Mouse (Mus musculus) spleen, adult 2 months (tissue): ENCODE data around the gene Kbtbd2.

Experiments
- CTCF ChIP-seq: fragments of 200-500 bp; IDR thresholded peaks from 2 replicates; pipeline ENCODE4 v1.5.1; 2011; ENCODE audit warnings: mild to moderate bottlenecking, inconsistent platforms; ENCODE audit not compliant: insufficient read depth, insufficient read length, insufficient replicate concordance; ENCODE audit errors: extremely low read depth
- POLR2A ChIP-seq: fragments of 200-500 bp; IDR thresholded peaks from 2 replicates; pipeline ENCODE4 v1.6.1; 2011; ENCODE audit warnings: low read depth, low read length, inconsistent platforms

DNA sequence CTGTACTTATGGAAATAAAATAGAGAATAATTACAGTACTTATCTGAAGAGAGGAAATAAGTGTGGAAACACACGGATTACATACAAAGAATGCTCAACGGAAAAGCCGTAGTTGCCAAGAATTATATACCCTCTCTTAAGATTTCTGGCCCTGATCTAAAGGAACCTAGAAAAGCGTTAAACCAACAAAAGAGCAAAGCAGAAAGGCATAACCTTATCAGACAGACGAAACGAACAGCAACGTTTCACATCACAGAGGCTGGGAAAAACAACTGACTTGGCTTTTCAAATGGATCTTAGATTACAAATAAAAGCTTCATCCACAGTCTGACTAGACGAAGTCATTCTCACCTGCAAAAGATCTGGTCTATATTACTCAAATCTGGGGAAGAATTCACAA is 1.4 kb downstream of the Kbtbd2 start:
- TF ChIP-seq POLR2A = no peak
- no peak for TF ChIP-seq CTCF
